Mouse (Mus musculus) CH12.LX (cell line): ENCODE measurements around the gene Mfsd6l. TPM values are rescaled to one million over a fixed set of nuclear protein-coding genes. Genes with fewer than 3 reads are reported as not detected.
A peak's percentile ranks its signal among the peaks of the same experiment; 100 is the strongest.

Experiments
- DNase-seq: peaks from one replicate; pipeline ENCODE4 v3.0.0-alpha.2; 2013; ENCODE audit errors: extremely low read depth
- H3K27ac ChIP-seq: 2 replicates; pipeline ENCODE4 v1.5.1; 2012; ENCODE audit warnings: low read depth, mild to moderate bottlenecking, control low read depth, moderate library complexity; ENCODE audit not compliant: insufficient read depth
- H3K27me3 ChIP-seq: replicated peaks from 2 replicates; pipeline ENCODE3; 2012; ENCODE audit warnings: inconsistent platforms
- H3K36me3 ChIP-seq, 2 experiments: replicated peaks in 1 of 2; 2 replicates each; pipeline versions ENCODE3 to v1.6.1; 2012; ENCODE audit warnings: inconsistent platforms in 1 of 2, low read length in 1 of 2, mild to moderate bottlenecking in 1 of 2, mixed read lengths in 1 of 2, moderate library complexity in 1 of 2; ENCODE audit not compliant: control insufficient read depth in 1 of 2, insufficient read depth in 1 of 2
- H3K4me1 ChIP-seq, 2 experiments: 2 replicates each; pipeline ENCODE4 v1.6.1; 2012; ENCODE audit warnings: inconsistent platforms in 1 of 2, moderate library complexity in 1 of 2; ENCODE audit not compliant: insufficient read depth in 2 of 2, control insufficient read depth in 1 of 2
- H3K4me2 ChIP-seq: 2 replicates; pipeline ENCODE4 v1.6.1; 2012; ENCODE audit warnings: low read depth, mild to moderate bottlenecking, control low read depth; ENCODE audit not compliant: poor library complexity, insufficient read depth, severe bottlenecking
- H3K4me3 ChIP-seq, 3 experiments: fragments of 150-350 bp in 1 of 3; sonication (generic) in 1 of 3; replicated peaks in 1 of 3; 2 replicates each; pipeline versions ENCODE3 to v1.5.1; 2011 to 2012; ENCODE audit warnings: low read depth in 2 of 3, low read length in 2 of 3, mild to moderate bottlenecking in 2 of 3, moderate library complexity in 2 of 3, control low read depth in 1 of 3, improper control_type of control experiment in 1 of 3, inconsistent platforms in 1 of 3, mixed read lengths in 1 of 3; ENCODE audit not compliant: poor library complexity in 1 of 3
- H3K79me2 ChIP-seq: replicated peaks from 2 replicates; pipeline ENCODE4 v1.6.1; 2012; ENCODE audit warnings: mild to moderate bottlenecking, moderate library complexity; ENCODE audit not compliant: control insufficient read depth, poor library complexity, insufficient read depth, severe bottlenecking; ENCODE audit errors: extremely low read depth
- H3K9ac ChIP-seq: 2 replicates; pipeline ENCODE4 v1.6.1; 2012; ENCODE audit warnings: low read depth, mild to moderate bottlenecking, control low read depth, moderate library complexity; ENCODE audit not compliant: insufficient read depth
- H3K9me3 ChIP-seq: replicated peaks from 2 replicates; pipeline ENCODE3; 2012; ENCODE audit warnings: low read length, inconsistent platforms, mixed read lengths
- CTCF ChIP-seq, 2 experiments: IDR thresholded peaks in 1 of 2; conservative IDR thresholded peaks in 1 of 2; 2 replicates each; pipeline ENCODE4 v1.5.1; 2011 to 2012; ENCODE audit warnings: low read depth in 2 of 2, low read length in 2 of 2, improper control_type of control experiment in 1 of 2, inconsistent platforms in 1 of 2, mild to moderate bottlenecking in 1 of 2, moderate library complexity in 1 of 2
- GABPA ChIP-seq: IDR thresholded peaks from 2 replicates; pipeline ENCODE4 v1.6.1; 2012; ENCODE audit warnings: low read depth, low read length, improper control_type of control experiment, inconsistent platforms; ENCODE audit not compliant: insufficient replicate concordance
- IRF4 ChIP-seq: IDR thresholded peaks from 2 replicates; pipeline ENCODE4 v1.6.1; 2014; ENCODE audit warnings: low read depth, mild to moderate bottlenecking, inconsistent platforms, low read length, improper control_type of control experiment
- MAZ ChIP-seq: IDR thresholded peaks from 2 replicates; pipeline ENCODE4 v1.6.1; 2012; ENCODE audit warnings: low read depth, mild to moderate bottlenecking, inconsistent platforms, low read length, improper control_type of control experiment, moderate library complexity
- MXI1 ChIP-seq: IDR thresholded peaks from 2 replicates; pipeline ENCODE4 v1.6.1; 2011; ENCODE audit warnings: mild to moderate bottlenecking, low read depth, low read length, improper control_type of control experiment
- MYC ChIP-seq: IDR thresholded peaks from 2 replicates; pipeline ENCODE4 v1.6.1; 2011; ENCODE audit warnings: low read depth, mild to moderate bottlenecking, improper control_type of control experiment, low read length
- NELFE ChIP-seq: IDR thresholded peaks from 2 replicates; pipeline ENCODE4 v1.6.1; 2011; ENCODE audit warnings: low read depth, low read length, improper control_type of control experiment
- NRF1 ChIP-seq: IDR thresholded peaks from 2 replicates; pipeline ENCODE4 v1.6.1; 2014; ENCODE audit warnings: low read depth, mild to moderate bottlenecking, inconsistent platforms, low read length, improper control_type of control experiment, moderate library complexity
- PAX5 ChIP-seq: IDR thresholded peaks from 2 replicates; pipeline ENCODE4 v1.6.1; 2012; ENCODE audit warnings: low read length, inconsistent platforms, mixed read lengths
- RAD21 ChIP-seq: IDR thresholded peaks from 2 replicates; pipeline ENCODE4 v1.6.1; 2011; ENCODE audit warnings: low read depth, mild to moderate bottlenecking, low read length, improper control_type of control experiment, moderate library complexity
- SMC3 ChIP-seq: IDR thresholded peaks from 2 replicates; pipeline ENCODE4 v1.6.1; 2011; ENCODE audit warnings: low read depth, low read length, improper control_type of control experiment
- ZC3H11A ChIP-seq: IDR thresholded peaks from 2 replicates; pipeline ENCODE4 v1.6.1; 2012; ENCODE audit warnings: low read depth, mild to moderate bottlenecking, inconsistent platforms, low read length, improper control_type of control experiment
- ZNF384 ChIP-seq: IDR thresholded peaks from 2 replicates; pipeline ENCODE4 v1.6.1; 2012; ENCODE audit warnings: low read depth, low read length, improper control_type of control experiment, inconsistent platforms
- dilution Hi-C: fragments of 300-500 bp; cut with MboI; formaldehyde crosslinking; loops from 2 replicates; pipeline ENCODE4 v1.14.3; 2020; ENCODE audit warnings: low sequenced_read_pairs; ENCODE audit not compliant: extremely low pct_unique_long_range_greater_than_20kb, extremely low pct_ligation_motif_present
- in situ Hi-C: fragments of 300-500 bp; cut with MboI; formaldehyde crosslinking; loops from 3 replicates; pipeline ENCODE4 v1.14.3; 2019; ENCODE audit warnings: low sequenced_read_pairs, low pct_ligation_motif_present, low pct_unique_long_range_greater_than_20kb, mixed read lengths
- polyA plus RNA-seq: library from polyadenylated mRNA; unstranded; fragments of >175 nt; gene quantifications from 2 replicates; pipeline ENCODE4 v1.2.1, GENCODE M21; 2012; ENCODE audit warnings: low read depth; ENCODE audit not compliant: insufficient read length
- total RNA-seq, 2 experiments: library from RNA; depleted of rRNA; stranded (reverse); fragments of 300-350 nt in 1 of 2; fragments of >200 nt in 1 of 2; gene quantifications; 2 replicates each; pipeline ENCODE4 v1.2.3; 2012 to 2014

Mfsd6l gene
- total and polyA plus RNA-seq, 3 experiments: 4.0 to 6.4 (median 4.2) TPM

DNA sequence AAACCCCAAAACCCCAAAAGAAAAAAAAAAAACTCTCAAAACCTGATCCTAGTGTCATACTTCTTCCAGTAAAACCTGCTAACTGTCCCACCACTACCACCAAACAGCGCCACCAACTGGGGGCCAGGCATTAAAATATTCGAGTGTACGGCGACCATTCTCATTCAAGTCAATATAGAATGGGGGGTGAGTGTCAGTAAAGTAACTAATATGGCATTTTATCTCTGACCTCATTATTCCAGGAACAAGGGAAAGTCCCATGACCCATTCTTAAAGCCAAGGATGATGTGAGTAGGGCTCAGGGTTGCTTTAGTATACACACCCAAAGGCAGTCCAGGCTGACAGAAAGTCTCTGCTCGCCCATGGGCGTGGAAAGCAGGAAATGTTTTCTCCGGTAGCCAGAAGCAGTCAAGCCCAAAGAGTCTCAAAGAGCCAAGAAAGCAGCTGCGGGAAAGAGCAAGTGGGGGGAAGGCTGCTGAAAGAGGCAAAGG, 2.0 kb upstream of the Mfsd6l start:
- DNase-seq: peak; percentile 67

DNA sequence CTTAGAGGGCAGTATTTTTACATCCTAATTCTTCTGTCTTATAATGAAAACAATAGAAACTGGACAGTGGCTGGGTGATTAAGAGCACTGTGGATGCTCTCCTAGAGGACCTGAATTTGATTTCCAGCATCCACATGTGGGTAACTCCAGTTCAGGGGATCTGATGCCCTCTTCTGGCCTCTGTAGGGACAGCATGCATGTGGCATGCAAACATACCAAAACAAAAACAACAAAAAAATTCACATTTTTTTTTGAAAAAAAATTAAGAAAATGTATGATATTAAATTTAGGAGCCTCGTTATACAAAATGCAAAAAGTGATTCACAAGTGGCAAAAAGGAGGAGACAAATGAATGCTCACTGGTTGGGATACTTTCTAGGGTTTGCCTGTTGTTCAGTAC, 3.6 kb downstream of the Mfsd6l start:
- Histone ChIP-seq H3K27ac (no peak overlapping the region), H3K79me2 (no peaks in the 10 kb centered on the region)
- TF ChIP-seq CTCF (conservative IDR thresholded peaks at IDR 0.05 in 1 of 2, IDR thresholded peaks at IDR 0.05 in 1 of 2; ENCODE audit: low read depth in 2 of 2, low read length in 2 of 2) (peak; percentile 24 to 74; a peak in 2 of 4 replicates), MYC (peak; percentile 78), GABPA (no peak), SMC3 (peak; percentile 76), RAD21 (peak; percentile 56), IRF4 (no peak)
- TF ChIP-seq, all 38 proteins: peak for 4
- Histone ChIP-seq H3K9me3 (no peaks in the 10 kb centered on the region), H3K9ac (no peak overlapping the region), H3K4me3 (no peak overlapping the region), H3K27me3 (no peaks in the 10 kb centered on the region), H3K4me2 (no peak overlapping the region), H3K4me1 (peaks cover 0 to 2% of the 10 kb centered on the region in 2 experiments; a peak in 2 of 4 replicates), H3K36me3 (peaks cover 20 to 47% of the 10 kb centered on the region in 2 experiments)
- dilution Hi-C loops (no loop called here), in situ Hi-C loops (loop anchor here (10.0 kb wide), 1 partner anchor 125 kb away; the partner anchor contains the start of gene Pik3r5)
- DNase-seq: peak; percentile 39

More for the DNA sequence above, 2.0 kb upstream of the Mfsd6l start:
- dilution Hi-C loops: no loop called here
- no peak overlapping the region for H3K4me2 ChIP-seq
- TF ChIP-seq NELFE: no peak
- TF ChIP-seq PAX5: no peak
- TF ChIP-seq CTCF (conservative IDR thresholded peaks at IDR 0.05 in 1 of 2, IDR thresholded peaks at IDR 0.05 in 1 of 2; ENCODE audit: low read depth in 2 of 2, low read length in 2 of 2): peak; percentile 45 to 68
- TF ChIP-seq ZC3H11A: no peak
- no peak for TF ChIP-seq NRF1
- TF ChIP-seq MXI1: no peak
- peak; percentile 43 for TF ChIP-seq RAD21
- TF ChIP-seq GABPA: no peak
- no peak for TF ChIP-seq MAZ
- peak; percentile 76 for TF ChIP-seq ZNF384
- TF ChIP-seq SMC3: peak; percentile 55
- TF ChIP-seq, all 38 proteins: peak for 4
- Histone ChIP-seq H3K27ac (no peak overlapping the region), H3K79me2 (no peaks in the 10 kb centered on the region), H3K4me1 (peaks cover 0 to 28% of the 10 kb centered on the region in 2 experiments; a peak in 2 of 4 replicates), H3K27me3 (no peaks in the 10 kb centered on the region), H3K36me3 (peaks cover 64 to 95% of the 10 kb centered on the region in 2 experiments), H3K4me3 (no peak overlapping the region), H3K9ac (no peak overlapping the region), H3K9me3 (no peaks in the 10 kb centered on the region)
- in situ Hi-C loops: loop anchor here (10.0 kb wide), 1 partner anchor 119 kb away; the partner anchor contains the start of gene Pik3r5
